Mouse (Mus musculus) lung, postnatal 0 days (tissue): Measurements from ENCODE around the gene Fam117a.

Source experiments
- CTCF ChIP-seq: IDR thresholded peaks from 2 replicates; pipeline ENCODE4 v1.5.1; 2016; ENCODE audit warnings: antibody characterized with exemption, mild to moderate bottlenecking
- EP300 ChIP-seq: IDR thresholded peaks from 2 replicates; pipeline ENCODE4 v1.6.1; 2016; ENCODE audit warnings: antibody characterized with exemption, mild to moderate bottlenecking, control low read depth

- TF ChIP-seq EP300 (no peak; the same call in 1 of the 2 replicates), CTCF (no peak)
Observed at GRCm38 (mm10) chr11:95415931-95416330, 79.1 kb downstream of the Fam117a start.
